Mouse (Mus musculus) kidney, adult 2 months (tissue): ENCODE data around the gene Tpcn2.

Experiments used
- CTCF ChIP-seq: fragments of 200-500 bp; conservative IDR thresholded peaks from 2 replicates; pipeline ENCODE4 v1.5.1; 2011; ENCODE audit warnings: low read depth, mild to moderate bottlenecking, control low read depth, low read length, moderate library complexity, mixed read lengths; ENCODE audit not compliant: insufficient read depth, insufficient read length
- POLR2A ChIP-seq: fragments of 200-500 bp; IDR thresholded peaks from one replicate; pipeline ENCODE4 v1.6.1; 2011; ENCODE audit warnings: low read depth, low read length, control low read depth

DNA sequence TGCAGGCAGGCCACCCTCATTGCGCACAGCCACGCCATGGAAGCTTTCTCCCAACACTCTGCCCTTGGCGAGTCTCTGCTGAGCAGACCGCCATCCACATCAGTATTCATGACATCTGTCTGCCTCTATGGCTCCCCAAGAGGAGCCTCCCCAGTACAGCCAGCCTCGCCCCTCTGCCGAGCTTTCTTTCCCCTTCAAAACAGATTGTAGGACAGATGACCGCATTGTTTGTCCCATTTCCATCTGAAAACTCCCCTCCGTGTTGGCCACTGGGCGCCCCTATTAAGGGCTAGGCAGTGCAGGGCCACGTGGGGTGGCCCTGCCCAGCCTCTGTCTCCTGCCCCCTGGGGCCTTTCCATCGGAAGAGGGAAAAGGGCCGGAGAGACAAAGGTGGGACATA, 110.7 kb downstream of the Tpcn2 start:
- TF ChIP-seq CTCF (no peak), POLR2A (no peak)
